Mouse (Mus musculus) midbrain, embryonic 11.5 days (tissue): ENCODE data around the gene Cd1d1. TPM values are rescaled to one million over a fixed set of nuclear protein-coding genes. Genes with fewer than 3 reads are reported as not detected.

Source experiments
- ATAC-seq: fragments of 200-750 bp; cut with Nextera tagmentation; 2 replicates; pipeline ENCODE4 v1.8.0; 2017; ENCODE audit warnings: moderate TSS enrichment, moderate library complexity; ENCODE audit not compliant: low FRiP score
- DNase-seq: peaks from one replicate; pipeline ENCODE4 v3.0.0; 2015; ENCODE audit warnings: low spot score; ENCODE audit errors: missing footprints
- H3K27ac ChIP-seq: fragments of 300-500 bp; sonication (generic); 2 replicates; pipeline ENCODE4 v1.5.1; 2014; ENCODE audit warnings: low read depth, low read length
- H3K27me3 ChIP-seq: fragments of 300-500 bp; sonication (generic); 2 replicates; pipeline ENCODE4 v1.6.1; 2014; ENCODE audit warnings: mild to moderate bottlenecking, low read length, moderate library complexity, mixed read lengths; ENCODE audit not compliant: control insufficient read depth, insufficient read depth
- H3K36me3 ChIP-seq: fragments of 300-500 bp; sonication (generic); 2 replicates; pipeline ENCODE4 v1.6.1; 2014; ENCODE audit warnings: mild to moderate bottlenecking, low read length, moderate library complexity, mixed read lengths; ENCODE audit not compliant: control insufficient read depth, insufficient read depth
- H3K4me1 ChIP-seq: fragments of 300-500 bp; sonication (generic); 2 replicates; pipeline ENCODE4 v1.6.1; 2014; ENCODE audit warnings: low read length; ENCODE audit not compliant: control insufficient read depth, insufficient read depth
- H3K4me2 ChIP-seq: fragments of 300-500 bp; sonication (generic); 2 replicates; pipeline ENCODE4 v1.6.1; 2014; ENCODE audit warnings: mild to moderate bottlenecking, moderate library complexity
- H3K4me3 ChIP-seq: fragments of 300-500 bp; sonication (generic); 2 replicates; pipeline ENCODE4 v1.5.1; 2014; ENCODE audit warnings: low read depth, low read length
- H3K9ac ChIP-seq: fragments of 300-500 bp; sonication (generic); 2 replicates; pipeline ENCODE4 v1.6.1; 2014; ENCODE audit warnings: low read length
- H3K9me3 ChIP-seq: fragments of 300-500 bp; sonication (generic); 2 replicates; pipeline ENCODE4 v1.6.1; 2016; ENCODE audit warnings: low read length; ENCODE audit not compliant: control insufficient read depth
- WGBS: fragments of 180-500 bp; shearing (Covaris S2); extraction: QIAGEN DNeasy Blood & Tissue Kit; methylation state at CpG from one replicate; pipeline ENCODE4 v1.1.7; 2014; 5-methylcytosine and 5-hydroxymethylcytosine counted together
- polyA plus RNA-seq: library from polyadenylated mRNA; unstranded; fragments of >200 nt; fragmentation: Nextera tagmentation; extraction: Ambion mirVana; gene quantifications from 2 replicates; pipeline ENCODE4 v1.2.1, GENCODE M21; 2014

Cd1d1 gene
- polyA plus RNA-seq, 1 experiment from 2014 or later = 28.8 TPM

- WGBS = 82% methylated on average over 4 of the region's 4 CpGs
- ATAC-seq = no peak
Measured at GRCm38 (mm10) chr3:86953819-86954218, 45.4 kb downstream of the Cd1d1 start.

DNA sequence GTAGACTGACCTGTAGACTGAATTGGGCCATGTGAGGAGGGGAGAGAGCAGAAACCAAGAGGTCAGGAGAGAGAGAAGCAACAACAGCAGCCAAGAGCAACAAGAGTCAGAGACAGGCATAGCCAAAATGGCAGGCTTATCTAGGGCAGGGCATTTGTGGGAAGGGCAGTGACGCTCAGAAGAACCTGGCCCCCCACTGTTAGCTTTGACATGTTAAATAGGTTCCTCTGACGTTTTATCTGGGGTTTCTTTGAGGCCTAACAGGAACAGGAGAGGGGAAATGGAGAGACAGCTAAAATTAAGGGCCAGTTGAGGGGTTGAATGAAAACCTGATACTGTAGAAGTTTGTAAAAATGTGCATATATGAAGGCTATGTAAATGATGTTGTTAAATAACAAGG is 48.6 kb downstream of the Cd1d1 start:
- H3K4me2 ChIP-seq = no peak overlapping the region
- H3K27ac ChIP-seq = no peak overlapping the region
- no peaks in the 10 kb centered on the region for H3K36me3 ChIP-seq
- H3K27me3 ChIP-seq = no peaks in the 10 kb centered on the region
- H3K9ac ChIP-seq = no peak overlapping the region
- ATAC-seq = no peak
- H3K4me3 ChIP-seq = no peak overlapping the region
- 20% methylated on average over 2 of the region's 2 CpGs for WGBS
- peaks cover 3% of the 10 kb centered on the region; the same call in 1 of the 2 replicates for H3K9me3 ChIP-seq
- DNase-seq = no peak
- H3K4me1 ChIP-seq = no peaks in the 10 kb centered on the region

More at GRCm38 (mm10) chr3:86953819-86954218, 45.4 kb downstream of the Cd1d1 start:
- Histone ChIP-seq H3K9ac (no peak overlapping the region), H3K4me2 (no peak overlapping the region), H3K4me3 (no peak overlapping the region), H3K27ac (no peak overlapping the region), H3K9me3 (peaks cover 3% of the 10 kb centered on the region; the same call in 1 of the 2 replicates), H3K27me3 (no peaks in the 10 kb centered on the region), H3K36me3 (no peaks in the 10 kb centered on the region), H3K4me1 (no peaks in the 10 kb centered on the region)
- no peak for DNase-seq

Other genes starting within 250 kb of the Cd1d1 start
- gene Dclk2, start 78.6 kb downstream of the Cd1d1 start, polyA plus RNA-seq = 23.0 and 23.1 TPM in 2 replicates
- gene Kirrel, start 175.3 kb upstream of the Cd1d1 start, polyA plus RNA-seq = 6.4 and 7.4 TPM in 2 replicates